Mouse (Mus musculus): ENCODE results near the gene Elavl2.

Elavl2 gene

GRCm38 (mm10) chr4:91400423-91400822 lies at the start of gene Elavl2:
Elavl2 (minus strand) TSS chr4:91400785.
- CTCF ChIA-PET, result no interaction called here

- CTCF ChIA-PET, result no interaction called here
Observed at GRCm38 (mm10) chr4:91447887-91448286, 47.3 kb upstream of the Elavl2 start.

- CTCF ChIA-PET, result interaction anchor here (0.7 kb wide), 1 partner anchor 58 kb away, joined by 4 read pairs; no protein-coding TSS in a partner anchor
Observed at GRCm38 (mm10) chr4:91415582-91415981, 15.0 kb upstream of the Elavl2 start.

- CTCF ChIA-PET, result no interaction called here
Observed at GRCm38 (mm10) chr4:91405047-91405446, 4.5 kb upstream of the Elavl2 start.

GRCm38 (mm10) chr4:91399510-91400196 lies 932 bp downstream of the Elavl2 start:
- CTCF ChIA-PET, result no interaction called here

GRCm38 (mm10) chr4:91391987-91392598 lies 8.5 kb downstream of the Elavl2 start:
- CTCF ChIA-PET, result no interaction called here

- CTCF ChIA-PET, result no interaction called here
Observed at GRCm38 (mm10) chr4:91387701-91388100, 12.9 kb downstream of the Elavl2 start.

GRCm38 (mm10) chr4:91381201-91381627 lies 19.4 kb downstream of the Elavl2 start:
- CTCF ChIA-PET, result no interaction called here

- CTCF ChIA-PET, result no interaction called here
Observed at GRCm38 (mm10) chr4:91380341-91381117, 20.1 kb downstream of the Elavl2 start.

GRCm38 (mm10) chr4:91379559-91379958 lies 21.0 kb downstream of the Elavl2 start:
- CTCF ChIA-PET, result no interaction called here

GRCm38 (mm10) chr4:91376317-91376910 lies 24.2 kb downstream of the Elavl2 start:
- CTCF ChIA-PET, result no interaction called here

GRCm38 (mm10) chr4:91375372-91375687 lies 25.3 kb downstream of the Elavl2 start:
- CTCF ChIA-PET, result no interaction called here

GRCm38 (mm10) chr4:91374571-91375371 lies 25.8 kb downstream of the Elavl2 start:
- CTCF ChIA-PET, result no interaction called here

GRCm38 (mm10) chr4:91372844-91373243 lies 27.7 kb downstream of the Elavl2 start:
- CTCF ChIA-PET, result no interaction called here

GRCm38 (mm10) chr4:91371819-91372215 lies 28.8 kb downstream of the Elavl2 start:
- CTCF ChIA-PET, result no interaction called here

GRCm38 (mm10) chr4:91371131-91371818 lies 29.3 kb downstream of the Elavl2 start:
- CTCF ChIA-PET, result no interaction called here

- CTCF ChIA-PET, result no interaction called here
Observed at GRCm38 (mm10) chr4:91365276-91365675, 35.3 kb downstream of the Elavl2 start.

- CTCF ChIA-PET, result no interaction called here
Observed at GRCm38 (mm10) chr4:91363963-91364362, 36.6 kb downstream of the Elavl2 start.

- CTCF ChIA-PET, result no interaction called here
Observed at GRCm38 (mm10) chr4:91362520-91362919, 38.1 kb downstream of the Elavl2 start.

- CTCF ChIA-PET, result no interaction called here
Observed at GRCm38 (mm10) chr4:91353138-91353537, 47.4 kb downstream of the Elavl2 start.

- CTCF ChIA-PET, result no interaction called here
Observed at GRCm38 (mm10) chr4:91349579-91349978, 51.0 kb downstream of the Elavl2 start.
